Comparison of ENCODE assay signal across 8 mouse cellular contexts in the genomic region with DNA sequence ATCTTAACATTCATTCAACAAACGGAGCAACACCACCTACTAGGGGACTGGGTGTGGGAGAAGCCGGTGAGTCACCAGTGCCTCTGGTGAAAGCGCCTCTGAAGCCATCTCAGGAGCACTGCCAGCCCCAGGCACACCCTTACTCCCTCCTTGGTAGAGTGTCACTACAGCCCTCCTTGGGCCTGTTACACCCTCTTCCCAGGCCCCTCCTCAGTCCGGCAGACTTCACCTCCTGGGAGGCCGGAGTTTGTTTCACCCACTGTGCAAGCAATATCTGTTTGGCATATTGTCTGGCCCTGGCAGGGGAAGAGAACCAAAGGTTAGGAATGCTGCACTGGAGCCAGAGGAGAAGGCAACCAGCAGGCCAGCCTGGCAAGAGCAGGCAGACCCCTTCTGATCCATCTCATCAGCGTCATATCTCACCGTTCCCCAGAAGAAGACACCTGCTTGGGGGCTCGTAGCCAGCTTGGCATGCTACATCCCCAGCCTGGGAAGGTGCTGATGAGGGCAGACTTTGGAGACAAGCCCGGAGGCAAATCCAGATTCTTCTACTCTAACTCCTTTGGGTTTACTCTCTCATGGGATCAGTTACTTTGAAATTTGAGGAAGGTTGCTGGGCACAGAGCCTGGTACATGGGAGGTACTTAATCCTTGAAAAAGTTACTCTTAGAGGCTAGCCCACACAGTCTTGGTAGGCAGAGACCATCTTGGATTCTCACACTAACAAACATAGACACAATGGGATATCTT. TPM values are rescaled to one million over a fixed set of nuclear protein-coding genes. Genes with fewer than 3 reads are reported as not detected.
DNase-seq lines count a peak whose midpoint lies in the region; ATAC-seq and TF ChIP-seq lines count a peak whose summit lies in the region.

No protein-coding gene starts in this region.

- no peak for TF ChIP-seq POLR2A in kidney, adult 2 months (IDR thresholded peaks at IDR 0.05; ENCODE audit: low read depth, low read length)

- 46% methylated on average over 9 of the region's 9 CpGs for WGBS in kidney, adult 2 months
- WGBS in embryonic facial prominence, embryonic 12.5 days, result 56% methylated on average over 9 of the region's 9 CpGs
- 62% methylated on average over 9 of the region's 9 CpGs for WGBS in hindbrain, embryonic 10.5 days
- 48% methylated on average over 9 of the region's 9 CpGs for WGBS in lung, embryonic 15.5 days
- 49% methylated on average over 9 of the region's 9 CpGs for WGBS in stomach, embryonic 15.5 days

- H3K4me3 ChIP-seq in kidney, adult 2 months (ENCODE audit: insufficient read depth, low read depth, low read length), result peak overlapping the region; percentile 71
- peak overlapping the region; percentile 83 to 89; a peak in 3 of 4 replicates for H3K4me3 ChIP-seq in ES-E14 (ENCODE audit: insufficient read depth in 1 of 2, low read depth in 1 of 2, low read length in 2 of 2, poor library complexity in 1 of 2, severe bottlenecking in 1 of 2)
- peak overlapping the region; percentile 77 for H3K4me3 ChIP-seq in embryonic facial prominence, embryonic 12.5 days
- peak overlapping the region; percentile 69 for H3K4me3 ChIP-seq in hindbrain, embryonic 10.5 days
- peak overlapping the region; percentile 87 for H3K4me3 ChIP-seq in lung, embryonic 15.5 days
- H3K4me3 ChIP-seq in stomach, embryonic 15.5 days (replicated peaks), result peak overlapping the region; percentile 76

- no peaks in the 10 kb centered on the region for H3K9me3 ChIP-seq in ES-E14 (ENCODE audit: control insufficient read depth, insufficient read depth, low read depth, low read length)
- no peaks in the 10 kb centered on the region for H3K9me3 ChIP-seq in embryonic facial prominence, embryonic 12.5 days
- H3K9me3 ChIP-seq in hindbrain, embryonic 10.5 days, result no peaks in the 10 kb centered on the region
- no peaks in the 10 kb centered on the region for H3K9me3 ChIP-seq in lung, embryonic 15.5 days
- H3K9me3 ChIP-seq in stomach, embryonic 15.5 days, result no peaks in the 10 kb centered on the region

- DNase-seq in kidney, adult 2 months, result peak; percentile 25
- no peak for DNase-seq in kidney, postnatal 36 days
- no peak for DNase-seq in ES-E14 (ENCODE audit: low read depth, low spot score)
- no peak for DNase-seq in hindbrain, embryonic 10.5 days (ENCODE audit: low spot score)
- no peak for DNase-seq in T-cell, adult 2 months (ENCODE audit: low spot score)

- in situ Hi-C loops in ES-E14 (cut with MboI; ENCODE audit: low sequenced_read_pairs in 2 of 2, unreplicated experiment in 2 of 2), result no loop called here

- H3K36me3 ChIP-seq in kidney, adult 2 months (ENCODE audit: control insufficient read depth, insufficient read depth, low read length), result no peaks in the 10 kb centered on the region; the same call in 1 of the 2 replicates
- peaks cover 26% of the 10 kb centered on the region for H3K36me3 ChIP-seq in ES-E14 (ENCODE audit: control insufficient read depth, insufficient read depth, low read length, poor library complexity, severe bottlenecking)
- H3K36me3 ChIP-seq in embryonic facial prominence, embryonic 12.5 days, result peaks cover 30% of the 10 kb centered on the region
- H3K36me3 ChIP-seq in hindbrain, embryonic 10.5 days, result peaks cover 53% of the 10 kb centered on the region
- peaks cover 24% of the 10 kb centered on the region for H3K36me3 ChIP-seq in lung, embryonic 15.5 days
- peaks cover 25% of the 10 kb centered on the region for H3K36me3 ChIP-seq in stomach, embryonic 15.5 days

- no peaks in the 10 kb centered on the region for H3K27me3 ChIP-seq in kidney, adult 2 months (replicated peaks; ENCODE audit: control insufficient read depth, insufficient read depth, low read length)
- no peaks in the 10 kb centered on the region for H3K27me3 ChIP-seq in embryonic facial prominence, embryonic 12.5 days
- no peaks in the 10 kb centered on the region for H3K27me3 ChIP-seq in hindbrain, embryonic 10.5 days (ENCODE audit: insufficient read depth, poor library complexity, severe bottlenecking)
- no peaks in the 10 kb centered on the region for H3K27me3 ChIP-seq in lung, embryonic 15.5 days
- H3K27me3 ChIP-seq in stomach, embryonic 15.5 days (replicated peaks), result no peaks in the 10 kb centered on the region

- no peak for ATAC-seq in embryonic facial prominence, embryonic 12.5 days (ENCODE audit: insufficient number of reproducible peaks, insufficient read depth, low FRiP score, low TSS enrichment)
- ATAC-seq in lung, embryonic 15.5 days (ENCODE audit: borderline replicate concordance, extremely low read depth, low FRiP score, low TSS enrichment), result no peak
- ATAC-seq in stomach, embryonic 15.5 days (ENCODE audit: insufficient read depth, low FRiP score, low read depth), result no peak

- no peak overlapping the region for H3K27ac ChIP-seq in kidney, adult 2 months (ENCODE audit: insufficient read depth, low read depth, low read length)
- H3K27ac ChIP-seq in ES-E14 (ENCODE audit: insufficient read depth, low read depth, low read length, poor library complexity, severe bottlenecking), result no peak overlapping the region
- no peak overlapping the region for H3K27ac ChIP-seq in embryonic facial prominence, embryonic 12.5 days
- peak overlapping the region; percentile 90 for H3K27ac ChIP-seq in hindbrain, embryonic 10.5 days
- H3K27ac ChIP-seq in lung, embryonic 15.5 days, result no peak overlapping the region
- peak overlapping the region; percentile 77; the same call in 1 of the 2 replicates for H3K27ac ChIP-seq in stomach, embryonic 15.5 days

- peak overlapping the region; percentile 85 for H3K4me2 ChIP-seq in embryonic facial prominence, embryonic 12.5 days (replicated peaks)
- peak overlapping the region; percentile 76 for H3K4me2 ChIP-seq in lung, embryonic 15.5 days
- peak overlapping the region; percentile 74 for H3K4me2 ChIP-seq in stomach, embryonic 15.5 days

- peaks cover 8% of the 10 kb centered on the region; the same call in 1 of the 2 replicates for H3K4me1 ChIP-seq in kidney, adult 2 months (ENCODE audit: control insufficient read depth, insufficient read depth, low read length)
- peaks cover 2 to 12% of the 10 kb centered on the region in 2 experiments; a peak in 2 of 4 replicates for H3K4me1 ChIP-seq in ES-E14 (ENCODE audit: control insufficient read depth in 2 of 2, insufficient read depth in 2 of 2, low read length in 2 of 2, poor library complexity in 1 of 2)
- peaks cover 22% of the 10 kb centered on the region for H3K4me1 ChIP-seq in embryonic facial prominence, embryonic 12.5 days
- peaks cover 29% of the 10 kb centered on the region for H3K4me1 ChIP-seq in hindbrain, embryonic 10.5 days (replicated peaks)
- H3K4me1 ChIP-seq in lung, embryonic 15.5 days, result peaks cover 20% of the 10 kb centered on the region
- H3K4me1 ChIP-seq in stomach, embryonic 15.5 days, result peaks cover 13% of the 10 kb centered on the region

- TF ChIP-seq CTCF in kidney, adult 2 months (conservative IDR thresholded peaks at IDR 0.05; ENCODE audit: insufficient read depth, insufficient read length, low read depth, low read length), result no peak

- no peak overlapping the region for H3K9ac ChIP-seq in ES-E14 (ENCODE audit: insufficient read depth, low read depth, low read length, poor library complexity, severe bottlenecking)
- peak overlapping the region; percentile 81 for H3K9ac ChIP-seq in embryonic facial prominence, embryonic 12.5 days
- H3K9ac ChIP-seq in lung, embryonic 15.5 days, result peak overlapping the region; percentile 84
- peak overlapping the region; percentile 78; the same call in 1 of the 2 replicates for H3K9ac ChIP-seq in stomach, embryonic 15.5 days

TF ChIP-seq in ES-E14, 5 proteins besides CTCF, POLR2A, EP300 and RAD21:
- TF ChIP-seq CHD2 (IDR thresholded peaks at IDR 0.05; ENCODE audit: low read depth, low read length), result no peak
- TF ChIP-seq MAFK (IDR thresholded peaks at IDR 0.05; ENCODE audit: insufficient read depth, low read depth, low read length), result no peak
- no peak for TF ChIP-seq HCFC1 (IDR thresholded peaks at IDR 0.05; ENCODE audit: borderline replicate concordance, insufficient read depth, low read length)
- no peak for TF ChIP-seq ZC3H11A (IDR thresholded peaks at IDR 0.05; ENCODE audit: borderline replicate concordance, low read depth, low read length)
- TF ChIP-seq ZNF384 (IDR thresholded peaks at IDR 0.05; ENCODE audit: low read depth, low read length), result no peak

RNA-seq across cellular contexts. Expression of gene Tmem43, which starts 1.1 kb away (rescaled TPM):
- 27.5 and 30.2 TPM in 2 replicates for polyA plus RNA-seq in kidney, adult 2 months (2012; rRNA removed)
- total RNA-seq in ES-E14 (2012; rRNA removed), result 87.5 and 116 TPM in 2 replicates
- 62.2 and 63.0 TPM in 2 replicates for polyA plus RNA-seq in embryonic facial prominence, embryonic 12.5 days (2016; fragmentation: Nextera tagmentation; extraction: Ambion mirVana)
- polyA plus RNA-seq in hindbrain, embryonic 10.5 days (2016; fragmentation: Nextera tagmentation; extraction: Ambion mirVana), result 61.9 and 62.7 TPM in 2 replicates
- 50.9 and 52.5 TPM in 2 replicates for polyA plus RNA-seq in lung, embryonic 15.5 days (2015; fragmentation: Nextera tagmentation; extraction: Ambion mirVana)
- 45.8 and 46.9 TPM in 2 replicates for polyA plus RNA-seq in stomach, embryonic 15.5 days (2015; fragmentation: Nextera tagmentation; extraction: Ambion mirVana)

RNA-seq across cellular contexts. Expression of gene Chchd4, which starts 1.3 kb away (rescaled TPM):
- 12.7 and 16.0 TPM in 2 replicates for polyA plus RNA-seq in kidney, adult 2 months (2012; rRNA removed)
- 24.6 and 30.2 TPM in 2 replicates for total RNA-seq in ES-E14 (2012; rRNA removed)
- 21.1 and 21.5 TPM in 2 replicates for polyA plus RNA-seq in embryonic facial prominence, embryonic 12.5 days (2016; fragmentation: Nextera tagmentation; extraction: Ambion mirVana)
- 26.7 and 34.2 TPM in 2 replicates for polyA plus RNA-seq in hindbrain, embryonic 10.5 days (2016; fragmentation: Nextera tagmentation; extraction: Ambion mirVana)
- polyA plus RNA-seq in lung, embryonic 15.5 days (2015; fragmentation: Nextera tagmentation; extraction: Ambion mirVana), result 24.7 and 25.2 TPM in 2 replicates
- polyA plus RNA-seq in stomach, embryonic 15.5 days (2015; fragmentation: Nextera tagmentation; extraction: Ambion mirVana), result 25.9 and 29.7 TPM in 2 replicates

RNA-seq across cellular contexts. Expression of gene Xpc, which starts 41.1 kb away (rescaled TPM):
- polyA plus RNA-seq in kidney, adult 2 months (2012; rRNA removed), result 16.9 and 17.7 TPM in 2 replicates
- 17.6 and 22.0 TPM in 2 replicates for total RNA-seq in ES-E14 (2012; rRNA removed)
- polyA plus RNA-seq in embryonic facial prominence, embryonic 12.5 days (2016; fragmentation: Nextera tagmentation; extraction: Ambion mirVana), result 24.5 and 24.8 TPM in 2 replicates
- 23.6 and 23.7 TPM in 2 replicates for polyA plus RNA-seq in hindbrain, embryonic 10.5 days (2016; fragmentation: Nextera tagmentation; extraction: Ambion mirVana)
- 16.4 and 17.2 TPM in 2 replicates for polyA plus RNA-seq in lung, embryonic 15.5 days (2015; fragmentation: Nextera tagmentation; extraction: Ambion mirVana)
- polyA plus RNA-seq in stomach, embryonic 15.5 days (2015; fragmentation: Nextera tagmentation; extraction: Ambion mirVana), result 13.8 and 15.3 TPM in 2 replicates

RNA-seq across cellular contexts. Expression of gene Lsm3, which starts 41.1 kb away (rescaled TPM):
- polyA plus RNA-seq in kidney, adult 2 months (2012; rRNA removed), result 23.8 and 25.5 TPM in 2 replicates
- 192 and 240 TPM in 2 replicates for total RNA-seq in ES-E14 (2012; rRNA removed)
- 277 and 283 TPM in 2 replicates for polyA plus RNA-seq in embryonic facial prominence, embryonic 12.5 days (2016; fragmentation: Nextera tagmentation; extraction: Ambion mirVana)
- 340 and 380 TPM in 2 replicates for polyA plus RNA-seq in hindbrain, embryonic 10.5 days (2016; fragmentation: Nextera tagmentation; extraction: Ambion mirVana)
- 272 and 305 TPM in 2 replicates for polyA plus RNA-seq in lung, embryonic 15.5 days (2015; fragmentation: Nextera tagmentation; extraction: Ambion mirVana)
- polyA plus RNA-seq in stomach, embryonic 15.5 days (2015; fragmentation: Nextera tagmentation; extraction: Ambion mirVana), result 239 and 248 TPM in 2 replicates

Comparison
In these comparisons a context has a peak if more than half of its experiments do, and no peak if none do; other contexts are left out.
1. H3K27ac ChIP-seq: peak in hindbrain, embryonic 10.5 days (single experiment) and stomach, embryonic 15.5 days (single experiment); none in kidney, adult 2 months (single experiment), ES-E14 (single experiment), embryonic facial prominence, embryonic 12.5 days (single experiment) and lung, embryonic 15.5 days (single experiment).
2. Peak in every context shown above with its lines, with median percentiles within 50 percentile points of each other: H3K4me3 ChIP-seq and H3K4me2 ChIP-seq.